Mouse (Mus musculus) limb, embryonic 11.5 days (tissue): Measurements from ENCODE around the gene Tbc1d16. TPM values are rescaled to one million over a fixed set of nuclear protein-coding genes. Genes with fewer than 3 reads are reported as not detected.

Source experiments
- ATAC-seq: fragments of 200-750 bp; cut with Nextera tagmentation; 2 replicates; pipeline ENCODE4 v1.8.0; 2017; ENCODE audit warnings: low read depth; ENCODE audit not compliant: insufficient number of reproducible peaks, low FRiP score, low TSS enrichment
- DNase-seq: peaks from one replicate; pipeline ENCODE4 v3.0.0-alpha.2; 2015; ENCODE audit warnings: low spot score
- H3K27ac ChIP-seq: fragments of 300-500 bp; sonication (generic); replicated peaks from 2 replicates; pipeline ENCODE4 v1.5.1; 2014; ENCODE audit warnings: low read depth, mild to moderate bottlenecking, low read length
- H3K27me3 ChIP-seq: fragments of 300-500 bp; sonication (generic); 2 replicates; pipeline ENCODE4 v1.6.1; 2014; ENCODE audit warnings: mild to moderate bottlenecking, low read length, mixed read lengths; ENCODE audit not compliant: control insufficient read depth, insufficient read depth
- H3K36me3 ChIP-seq: fragments of 300-500 bp; sonication (generic); 2 replicates; pipeline ENCODE4 v1.6.1; 2014; ENCODE audit warnings: mild to moderate bottlenecking, low read length, moderate library complexity, mixed read lengths; ENCODE audit not compliant: control insufficient read depth, insufficient read depth
- H3K4me1 ChIP-seq: fragments of 300-500 bp; sonication (generic); 2 replicates; pipeline ENCODE4 v1.6.1; 2014; ENCODE audit warnings: low read length, mixed read lengths; ENCODE audit not compliant: control insufficient read depth, insufficient read depth
- H3K4me2 ChIP-seq: fragments of 300-500 bp; sonication (generic); 2 replicates; pipeline ENCODE4 v1.6.1; 2014; ENCODE audit warnings: low read depth, mild to moderate bottlenecking, moderate library complexity; ENCODE audit not compliant: severe bottlenecking
- H3K4me3 ChIP-seq: fragments of 300-500 bp; sonication (generic); 2 replicates; pipeline ENCODE4 v1.5.1; 2014; ENCODE audit warnings: low read depth, low read length
- H3K9ac ChIP-seq: fragments of 300-500 bp; sonication (generic); 2 replicates; pipeline ENCODE4 v1.6.1; 2014; ENCODE audit warnings: mild to moderate bottlenecking, low read length
- H3K9me3 ChIP-seq: fragments of 300-500 bp; sonication (generic); 2 replicates; pipeline ENCODE4 v1.6.1; 2016; ENCODE audit warnings: low read length; ENCODE audit not compliant: control insufficient read depth
- WGBS: fragments of 180-500 bp; shearing (Covaris S2); extraction: QIAGEN DNeasy Blood & Tissue Kit; methylation state at CpG from one replicate; pipeline ENCODE4 v1.1.7; 2014; 5-methylcytosine and 5-hydroxymethylcytosine counted together
- polyA plus RNA-seq: library from polyadenylated mRNA; unstranded; fragments of >200 nt; fragmentation: Nextera tagmentation; extraction: Ambion mirVana; gene quantifications from 2 replicates; pipeline ENCODE4 v1.2.1, GENCODE M21; 2014

Tbc1d16 gene
- polyA plus RNA-seq, 1 experiment from 2014 or later, result 10.8 TPM

GRCm38 (mm10) chr11:119228846-119229626, 737 bp upstream of the Tbc1d16 start:
- WGBS, result 1% methylated on average over 34 of the region's 34 CpGs

GRCm38 (mm10) chr11:119227591-119227990, 708 bp downstream of the Tbc1d16 start:
- ATAC-seq, result no peak
- no peaks in the 10 kb centered on the region for H3K27me3 ChIP-seq
- peak overlapping the region; percentile 74 for H3K9ac ChIP-seq
- peaks cover 4% of the 10 kb centered on the region; the same call in 1 of the 2 replicates for H3K4me1 ChIP-seq
- H3K4me3 ChIP-seq, result peak overlapping the region; percentile 72
- 0 out of 2 replicates have a peak overlapping the region, but pooled peaks have one; percentile 55 for H3K27ac ChIP-seq
- no peaks in the 10 kb centered on the region for H3K36me3 ChIP-seq
- 9% methylated on average over 12 of the region's 12 CpGs for WGBS
- H3K9me3 ChIP-seq, result no peaks in the 10 kb centered on the region
- no peak for DNase-seq
- peak overlapping the region; percentile 98 for H3K4me2 ChIP-seq

More at GRCm38 (mm10) chr11:119228846-119229626, 737 bp upstream of the Tbc1d16 start:
- peak; percentile 88 for ATAC-seq
- Histone ChIP-seq H3K27me3 (no peaks in the 10 kb centered on the region), H3K4me1 (peaks cover 4% of the 10 kb centered on the region; the same call in 1 of the 2 replicates), H3K27ac (peak overlapping the region; percentile 48; the same call in 1 of the 2 replicates), H3K4me2 (peak overlapping the region; percentile 98), H3K9ac (no peak overlapping the region; the same call in 1 of the 2 replicates), H3K36me3 (no peaks in the 10 kb centered on the region), H3K9me3 (no peaks in the 10 kb centered on the region), H3K4me3 (peak overlapping the region; percentile 72)
- DNase-seq, result peak; percentile 90

- Histone ChIP-seq H3K9me3 (no peaks in the 10 kb centered on the region), H3K36me3 (no peaks in the 10 kb centered on the region), H3K27ac (no peak overlapping the region), H3K9ac (no peak overlapping the region), H3K4me1 (peaks cover 12% of the 10 kb centered on the region), H3K4me2 (no peak overlapping the region), H3K4me3 (no peak overlapping the region), H3K27me3 (no peaks in the 10 kb centered on the region)
- ATAC-seq, result no peak
- WGBS, result 71% methylated on average over 9 of the region's 9 CpGs
- DNase-seq, result no peak
Measured at GRCm38 (mm10) chr11:119225634-119226033, 2.7 kb downstream of the Tbc1d16 start.

- H3K9me3 ChIP-seq, result no peaks in the 10 kb centered on the region
- H3K4me1 ChIP-seq, result peaks cover 19% of the 10 kb centered on the region
- ATAC-seq (no peak), DNase-seq (no peak)
- H3K27ac ChIP-seq, result no peak overlapping the region
- no peak overlapping the region for H3K4me2 ChIP-seq
- no peaks in the 10 kb centered on the region for H3K36me3 ChIP-seq
- WGBS, result 95% methylated on average over 6 of the region's 6 CpGs
- no peak overlapping the region for H3K4me3 ChIP-seq
- no peaks in the 10 kb centered on the region for H3K27me3 ChIP-seq
- H3K9ac ChIP-seq, result no peak overlapping the region
Measured at GRCm38 (mm10) chr11:119224926-119225325, 3.4 kb downstream of the Tbc1d16 start.

GRCm38 (mm10) chr11:119223124-119223890, 5.0 kb downstream of the Tbc1d16 start:
- no peak for DNase-seq
- Histone ChIP-seq H3K9ac (no peak overlapping the region), H3K4me1 (peaks cover 22% of the 10 kb centered on the region), H3K9me3 (no peaks in the 10 kb centered on the region), H3K4me3 (no peak overlapping the region), H3K4me2 (no peak overlapping the region), H3K27ac (no peak overlapping the region), H3K36me3 (no peaks in the 10 kb centered on the region), H3K27me3 (no peaks in the 10 kb centered on the region)
- 87% methylated on average over 20 of the region's 20 CpGs for WGBS
- no peak for ATAC-seq

- H3K9me3 ChIP-seq, result no peaks in the 10 kb centered on the region
- no peak overlapping the region for H3K9ac ChIP-seq
- no peak for DNase-seq
- 0 out of 2 replicates have a peak, but pooled peaks cover 2% of the 10 kb centered on the region for H3K36me3 ChIP-seq
- 33% methylated on average over 10 of the region's 11 CpGs for WGBS
- peaks cover 22% of the 10 kb centered on the region for H3K4me1 ChIP-seq
- H3K27ac ChIP-seq, result peak overlapping the region; percentile 47; the same call in 1 of the 2 replicates
- no peak overlapping the region for H3K4me3 ChIP-seq
- no peaks in the 10 kb centered on the region for H3K27me3 ChIP-seq
- no peak overlapping the region for H3K4me2 ChIP-seq
- ATAC-seq, result no peak
Measured at GRCm38 (mm10) chr11:119221812-119222510, 6.3 kb downstream of the Tbc1d16 start.

- DNase-seq (no peak), ATAC-seq (no peak)
- Histone ChIP-seq H3K4me3 (no peak overlapping the region), H3K9me3 (no peaks in the 10 kb centered on the region), H3K4me1 (peaks cover 37% of the 10 kb centered on the region), H3K27ac (no peak overlapping the region), H3K27me3 (no peaks in the 10 kb centered on the region), H3K9ac (no peak overlapping the region), H3K4me2 (no peak overlapping the region), H3K36me3 (0 out of 2 replicates have a peak, but pooled peaks cover 2% of the 10 kb centered on the region)
- WGBS, result 14% methylated on average over 17 of the region's 17 CpGs
Measured at GRCm38 (mm10) chr11:119219816-119220465, 8.4 kb downstream of the Tbc1d16 start.
